In the genomic region with DNA sequence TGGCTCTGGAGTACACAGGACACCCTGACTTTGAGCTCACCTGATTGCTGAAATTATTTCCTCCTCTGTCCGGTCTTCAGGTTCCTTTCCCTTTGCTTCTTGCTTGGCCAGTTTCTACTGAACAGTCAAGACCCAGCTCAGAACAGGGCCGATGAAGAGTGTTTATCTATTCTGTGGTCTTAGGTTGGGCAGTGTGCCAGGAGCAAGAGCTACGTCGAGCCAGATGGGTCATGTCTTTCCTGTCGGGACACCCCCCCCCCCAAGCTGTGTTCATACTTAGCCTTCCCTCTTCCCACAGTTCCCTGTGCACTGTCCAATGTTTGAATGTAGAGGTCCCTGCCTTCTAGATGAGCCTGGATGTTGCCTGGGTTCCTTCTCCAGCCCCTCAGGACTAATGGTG, we compare ENCODE assay signal across 25 mouse cellular contexts. TPM values are rescaled to one million over a fixed set of nuclear protein-coding genes. Genes with fewer than 3 reads are reported as not detected.
DNase-seq lines count a peak whose midpoint lies in the region; ATAC-seq and TF ChIP-seq lines count a peak whose summit lies in the region.
"Had no signal": no experiment of that assay in that cellular context is flagged by ENCODE, and none has a peak within 500 bp of the region (broad histone marks: within the 10 kb centered on the region; RNA-seq: fewer than 3 reads in every experiment).

No protein-coding gene starts in this region.

- peak overlapping the region; percentile 11; the same call in 1 of the 2 replicates for H3K9ac ChIP-seq in embryonic facial prominence, embryonic 13.5 days
- H3K9ac ChIP-seq in intestine, embryonic 16.5 days (ENCODE audit: low read depth, low read length), result no peak overlapping the region
- H3K9ac ChIP-seq in liver, postnatal 0 days (replicated peaks), result no peak overlapping the region
- H3K9ac ChIP-seq: embryonic facial prominence, embryonic 12.5 days; forebrain, embryonic 12.5 days; hindbrain, embryonic 14.5 days; liver, embryonic 15.5 days; midbrain, embryonic 13.5 days had no signal

- peaks cover 12% of the 10 kb centered on the region for H3K36me3 ChIP-seq in embryonic facial prominence, embryonic 13.5 days
- peaks cover 11% of the 10 kb centered on the region for H3K36me3 ChIP-seq in embryonic facial prominence, embryonic 10.5 days (replicated peaks)
- H3K36me3 ChIP-seq in intestine, embryonic 16.5 days (ENCODE audit: control insufficient read depth, insufficient read depth, low read length), result no peaks in the 10 kb centered on the region
- H3K36me3 ChIP-seq in liver, postnatal 0 days (replicated peaks; ENCODE audit: insufficient read depth, low read length), result no peaks in the 10 kb centered on the region; the same call in 1 of the 2 replicates
- H3K36me3 ChIP-seq: liver, embryonic 15.5 days had no signal

- H3K4me3 ChIP-seq in embryonic facial prominence, embryonic 13.5 days, result no peak overlapping the region
- H3K4me3 ChIP-seq in embryonic facial prominence, embryonic 10.5 days, result no peak overlapping the region
- no peak overlapping the region for H3K4me3 ChIP-seq in intestine, embryonic 16.5 days (ENCODE audit: low read length)
- H3K4me3 ChIP-seq in liver, postnatal 0 days (ENCODE audit: low read depth, low read length), result no peak overlapping the region
- H3K4me3 ChIP-seq: embryonic facial prominence, embryonic 12.5 days; erythroblast, embryonic 14.5 days; forebrain, embryonic 12.5 days; limb, embryonic 10.5 days; liver, embryonic 15.5 days; midbrain, embryonic 13.5 days had no signal

- TF ChIP-seq EP300 in liver, postnatal 0 days (IDR thresholded peaks at IDR 0.05; ENCODE audit: low read depth), result no peak

- H3K27ac ChIP-seq in embryonic facial prominence, embryonic 13.5 days, result no peak overlapping the region
- H3K27ac ChIP-seq in embryonic facial prominence, embryonic 10.5 days (replicated peaks), result no peak overlapping the region
- H3K27ac ChIP-seq in intestine, embryonic 16.5 days (ENCODE audit: low read length), result peak overlapping the region; percentile 60
- no peak overlapping the region for H3K27ac ChIP-seq in liver, postnatal 0 days (ENCODE audit: low read depth)
- H3K27ac ChIP-seq: embryonic facial prominence, embryonic 12.5 days; forebrain, embryonic 12.5 days; hindbrain, embryonic 14.5 days; limb, embryonic 10.5 days; liver, embryonic 15.5 days; midbrain, embryonic 13.5 days had no signal

- 66% methylated on average over 5 of the region's 5 CpGs for WGBS in embryonic facial prominence, embryonic 13.5 days
- WGBS in embryonic facial prominence, embryonic 10.5 days, result 82% methylated on average over 5 of the region's 5 CpGs
- 40% methylated on average over 5 of the region's 5 CpGs for WGBS in intestine, embryonic 16.5 days
- 45% methylated on average over 5 of the region's 5 CpGs for WGBS in liver, postnatal 0 days (ENCODE audit: insufficient replicate concordance)

- H3K27me3 ChIP-seq in embryonic facial prominence, embryonic 13.5 days, result peaks cover 16% of the 10 kb centered on the region
- peaks cover 8% of the 10 kb centered on the region for H3K27me3 ChIP-seq in embryonic facial prominence, embryonic 10.5 days (replicated peaks; ENCODE audit: low read depth, poor library complexity, severe bottlenecking)
- H3K27me3 ChIP-seq in intestine, embryonic 16.5 days (replicated peaks; ENCODE audit: control insufficient read depth, insufficient read depth, low read length), result no peaks in the 10 kb centered on the region
- no peaks in the 10 kb centered on the region for H3K27me3 ChIP-seq in liver, postnatal 0 days (ENCODE audit: insufficient read depth, low read length)
- H3K27me3 ChIP-seq: forebrain, embryonic 12.5 days; liver, embryonic 15.5 days; midbrain, embryonic 13.5 days; Patski had no signal

- no peak for DNase-seq in embryonic facial prominence, embryonic 10.5 days (ENCODE audit: low spot score)
- peak; percentile 34 to 61 for DNase-seq in kidney, postnatal 4 days
- no peak for DNase-seq in kidney, adult 8-10 months
- DNase-seq in 416B (ENCODE audit: low read depth), result peak; percentile 42
- DNase-seq in liver, postnatal 0 days, result no peak
- no peak for DNase-seq in adrenal gland, postnatal 14 days
- DNase-seq: cerebellum, adult 11-12 months; cerebellum, postnatal 10 days; kidney, adult 11 months; liver; right cerebral cortex, postnatal 14 days; spleen, adult 18-20 months; thymus, adult 18-20 months; thymus, postnatal 36 days had no signal

- no peaks in the 10 kb centered on the region for H3K9me3 ChIP-seq in embryonic facial prominence, embryonic 13.5 days
- no peaks in the 10 kb centered on the region for H3K9me3 ChIP-seq in embryonic facial prominence, embryonic 10.5 days
- H3K9me3 ChIP-seq in intestine, embryonic 16.5 days (ENCODE audit: control insufficient read depth, low read length), result no peaks in the 10 kb centered on the region
- no peaks in the 10 kb centered on the region for H3K9me3 ChIP-seq in liver, postnatal 0 days (ENCODE audit: low read length)
- H3K9me3 ChIP-seq: embryonic facial prominence, embryonic 12.5 days; forebrain, embryonic 12.5 days; limb, embryonic 10.5 days; liver, embryonic 15.5 days; midbrain, embryonic 13.5 days had no signal

- TF ChIP-seq CTCF in liver, postnatal 0 days (IDR thresholded peaks at IDR 0.05; ENCODE audit: low read depth), result no peak

- H3K4me2 ChIP-seq in embryonic facial prominence, embryonic 13.5 days, result no peak overlapping the region
- H3K4me2 ChIP-seq in intestine, embryonic 16.5 days (ENCODE audit: low read depth, low read length), result no peak overlapping the region
- H3K4me2 ChIP-seq in liver, postnatal 0 days (ENCODE audit: low read depth, low read length), result no peak overlapping the region
- H3K4me2 ChIP-seq: embryonic facial prominence, embryonic 12.5 days; forebrain, embryonic 12.5 days; hindbrain, embryonic 14.5 days; liver, embryonic 15.5 days; midbrain, embryonic 13.5 days had no signal

- ATAC-seq in embryonic facial prominence, embryonic 13.5 days (ENCODE audit: insufficient number of reproducible peaks, insufficient read depth, low FRiP score, low TSS enrichment, low read depth), result no peak
- ATAC-seq in intestine, embryonic 16.5 days, result peak; percentile 43
- no peak; the same call in 1 of the 2 replicates for ATAC-seq in liver, postnatal 0 days
- ATAC-seq: CD4-positive, CD25-positive, alpha-beta regulatory T cell, adult 4 months; midbrain, embryonic 13.5 days; Patski had no signal

- H3K4me1 ChIP-seq in embryonic facial prominence, embryonic 13.5 days, result peaks cover 20% of the 10 kb centered on the region
- H3K4me1 ChIP-seq in embryonic facial prominence, embryonic 10.5 days, result peaks cover 18% of the 10 kb centered on the region
- H3K4me1 ChIP-seq in intestine, embryonic 16.5 days (ENCODE audit: control insufficient read depth, insufficient read depth, low read length), result peaks cover 22% of the 10 kb centered on the region
- H3K4me1 ChIP-seq in liver, postnatal 0 days (ENCODE audit: insufficient read depth), result no peaks in the 10 kb centered on the region
- H3K4me1 ChIP-seq: liver, embryonic 15.5 days had no signal

RNA-seq across cellular contexts. Expression of a gene that starts 7.4 kb away (rescaled TPM):
- 75.6 and 78.6 TPM in 2 replicates for polyA plus RNA-seq in embryonic facial prominence, embryonic 13.5 days (2015; fragmentation: Nextera tagmentation; extraction: Ambion mirVana)
- 146 and 147 TPM in 2 replicates for polyA plus RNA-seq in embryonic facial prominence, embryonic 10.5 days (2016; fragmentation: Nextera tagmentation; extraction: Ambion mirVana)
- polyA plus RNA-seq in intestine, embryonic 16.5 days (2015; fragmentation: Nextera tagmentation; extraction: Ambion mirVana), result 79.9 and 82.8 TPM in 2 replicates
- 13.8 and 15.9 TPM in 2 replicates for polyA plus RNA-seq in liver, postnatal 0 days (2015; fragmentation: Nextera tagmentation; extraction: Ambion mirVana)
- 50.3 and 56.5 TPM in 2 replicates for total RNA-seq in adrenal gland, postnatal 14 days (2021)

RNA-seq across cellular contexts. Expression of a gene that starts 7.9 kb away (rescaled TPM):
- polyA plus RNA-seq in embryonic facial prominence, embryonic 13.5 days (2015; fragmentation: Nextera tagmentation; extraction: Ambion mirVana), result 9.6 and 10.8 TPM in 2 replicates
- polyA plus RNA-seq in embryonic facial prominence, embryonic 10.5 days (2016; fragmentation: Nextera tagmentation; extraction: Ambion mirVana), result 9.9 and 10.4 TPM in 2 replicates
- 6.9 TPM in 2 replicates for polyA plus RNA-seq in intestine, embryonic 16.5 days (2015; fragmentation: Nextera tagmentation; extraction: Ambion mirVana)
- polyA plus RNA-seq in liver, postnatal 0 days (2015; fragmentation: Nextera tagmentation; extraction: Ambion mirVana), result 2.4 and 2.6 TPM in 2 replicates
- 4.9 and 6.7 TPM in 2 replicates for total RNA-seq in adrenal gland, postnatal 14 days (2021)

Comparison
In these comparisons a context has a peak if more than half of its experiments do, and no peak if none do; other contexts are left out.
1. DNase-seq: peak in kidney, postnatal 4 days (2 of 2) and 416B (single experiment); none in embryonic facial prominence, embryonic 10.5 days (single experiment), kidney, adult 8-10 months (0 of 2), liver, postnatal 0 days (single experiment) and adrenal gland, postnatal 14 days (single experiment).